Mouse (Mus musculus): ENCODE measurements around the gene S100a6. TPM values are rescaled to one million over a fixed set of nuclear protein-coding genes. Genes with fewer than 3 reads are reported as not detected.

S100a6 gene
- polyA plus RNA-seq, 1 experiment from 2014 or later, result 43.6 TPM

DNA sequence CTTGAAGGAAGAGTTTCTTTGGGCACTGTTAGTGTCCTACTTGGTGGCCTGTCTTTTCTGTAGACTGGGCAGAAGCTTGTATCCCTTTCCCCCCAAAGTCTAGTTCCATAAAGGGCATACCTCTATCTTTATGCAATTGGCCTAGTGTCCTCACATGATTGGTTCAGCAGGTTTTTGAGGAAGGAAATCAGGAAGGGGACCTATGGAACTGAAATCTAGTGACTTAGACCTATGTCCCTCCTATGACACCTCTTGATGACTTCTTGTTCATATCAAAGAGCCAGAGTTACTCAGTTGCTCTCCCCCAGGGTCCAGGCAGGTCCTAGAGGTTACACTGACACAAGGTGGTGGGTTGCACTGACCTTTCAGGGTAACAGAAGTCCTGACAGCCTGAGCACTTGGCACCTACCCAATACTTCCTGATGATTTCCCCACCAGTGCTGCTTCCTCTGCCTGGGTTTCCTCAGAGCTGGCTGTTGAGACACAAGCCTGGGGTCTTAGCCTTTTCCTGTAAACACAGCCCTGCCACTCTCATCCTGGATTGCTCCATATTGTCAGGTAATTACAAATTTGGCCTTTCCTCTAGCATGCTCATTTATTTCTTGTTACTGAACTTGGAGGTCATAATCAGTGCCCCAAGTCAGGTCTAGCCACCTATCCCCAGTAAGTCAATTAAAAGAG is 46.8 kb downstream of the S100a6 start:
- Histone ChIP-seq H3K36me3 (no peaks in the 10 kb centered on the region), H3K27ac (replicated peaks) (no peak overlapping the region)
- no peak for ATAC-seq (ENCODE audit: low FRiP score)

DNA sequence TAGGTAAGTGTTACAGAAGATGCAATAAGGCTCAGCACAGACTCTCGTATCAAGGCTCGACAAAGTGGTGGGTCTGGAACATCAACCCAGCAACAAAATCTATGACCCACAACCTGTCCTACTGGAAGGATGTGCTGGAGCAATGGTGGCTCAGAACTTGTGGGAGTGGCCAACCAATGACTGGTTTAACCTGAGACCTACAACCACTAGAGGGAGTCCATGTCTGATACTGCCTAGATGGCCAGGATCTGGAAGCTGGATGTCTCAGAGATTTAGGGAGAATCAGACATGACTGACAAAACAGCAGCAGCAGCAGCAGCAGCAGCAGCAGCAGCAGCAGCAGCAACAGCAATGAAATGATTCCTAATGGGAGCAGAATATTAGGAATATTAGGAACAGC is 51.5 kb downstream of the S100a6 start:
- 94% methylated on average over 2 of the region's 2 CpGs for WGBS
- Histone ChIP-seq H3K4me3 (replicated peaks) (no peak overlapping the region), H3K9me3 (replicated peaks) (no peaks in the 10 kb centered on the region; the same call in 1 of the 2 replicates), H3K27me3 (replicated peaks) (no peaks in the 10 kb centered on the region), H3K4me1 (no peaks in the 10 kb centered on the region), H3K9ac (replicated peaks) (no peak overlapping the region), H3K27ac (replicated peaks) (no peak overlapping the region), H3K4me2 (no peak overlapping the region), H3K36me3 (no peaks in the 10 kb centered on the region)
- ATAC-seq (ENCODE audit: low FRiP score), result no peak

More for the DNA sequence above, 46.8 kb downstream of the S100a6 start:
- H3K9me3 ChIP-seq (replicated peaks), result no peaks in the 10 kb centered on the region; the same call in 1 of the 2 replicates
- H3K4me1 ChIP-seq, result no peaks in the 10 kb centered on the region
- no peak overlapping the region for H3K9ac ChIP-seq (replicated peaks)
- H3K4me2 ChIP-seq, result no peak overlapping the region
- H3K27me3 ChIP-seq (replicated peaks), result no peaks in the 10 kb centered on the region
- H3K4me3 ChIP-seq (replicated peaks), result no peak overlapping the region

DNA sequence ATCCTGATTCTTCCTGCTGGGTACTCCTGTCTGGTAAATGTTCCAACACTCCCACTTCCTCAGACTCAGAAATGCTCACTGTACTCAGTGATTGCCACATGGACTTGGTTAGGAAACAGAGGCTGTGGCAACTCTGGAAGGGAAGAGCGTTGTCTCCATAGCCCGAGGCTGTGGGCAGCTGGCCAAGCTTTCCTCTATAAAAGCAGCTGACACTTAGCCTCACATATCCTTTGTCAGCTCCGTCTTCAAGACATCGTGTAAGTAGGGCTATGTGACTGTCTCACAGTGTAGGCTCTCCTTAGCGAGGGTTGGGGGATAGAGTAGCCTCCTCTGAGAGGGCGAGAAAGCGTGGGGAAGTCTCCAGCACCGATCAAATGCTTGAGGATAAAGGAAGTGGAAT is 56.2 kb downstream of the S100a6 start, which contains the start of gene S100a8:
S100a8 (plus strand) TSS at position 133 of the 400 bp plus-strand sequence.
- ATAC-seq (ENCODE audit: low FRiP score), result no peak
- H3K4me2 ChIP-seq, result no peak within 1 kb of the TSS
- no peak within 1 kb of the TSS for H3K27ac ChIP-seq (replicated peaks)
- no peaks in the 10 kb centered on the region for H3K27me3 ChIP-seq (replicated peaks)
- WGBS, result 71% methylated on average over 8 of the region's 8 CpGs
- H3K9me3 ChIP-seq (replicated peaks), result no peaks in the 10 kb centered on the region
- no peaks in the 10 kb centered on the region for H3K36me3 ChIP-seq
- no peaks in the 10 kb centered on the region for H3K4me1 ChIP-seq
- H3K9ac ChIP-seq (replicated peaks), result no peak within 1 kb of the TSS
- no peak within 1 kb of the TSS for H3K4me3 ChIP-seq (replicated peaks)

Other genes starting within 250 kb of the S100a6 start
- gene Slc27a3, start 222.9 kb upstream of the S100a6 start, polyA plus RNA-seq (2015; fragmentation: Nextera tagmentation; extraction: Ambion mirVana), result 30.5 and 34.3 TPM in 2 replicates
- 29.8 and 31.5 TPM in 2 replicates for gene Ints3, start 179.3 kb upstream of the S100a6 start, polyA plus RNA-seq (2015; fragmentation: Nextera tagmentation; extraction: Ambion mirVana)
- 3.1 and 4.4 TPM in 2 replicates for gene Npr1, start 147.0 kb upstream of the S100a6 start, polyA plus RNA-seq (2015; fragmentation: Nextera tagmentation; extraction: Ambion mirVana)
- 218 and 229 TPM in 2 replicates for gene Ilf2, start 136.8 kb upstream of the S100a6 start, polyA plus RNA-seq (2015; fragmentation: Nextera tagmentation; extraction: Ambion mirVana)
- 97.8 and 98.7 TPM in 2 replicates for gene Snapin, start 121.8 kb upstream of the S100a6 start, polyA plus RNA-seq (2015; fragmentation: Nextera tagmentation; extraction: Ambion mirVana)
- gene Chtop, start 103.4 kb upstream of the S100a6 start, polyA plus RNA-seq (2015; fragmentation: Nextera tagmentation; extraction: Ambion mirVana), result 169 TPM in 2 replicates
- 23.5 and 29.1 TPM in 2 replicates for gene S100a1, start 98.5 kb upstream of the S100a6 start, polyA plus RNA-seq (2015; fragmentation: Nextera tagmentation; extraction: Ambion mirVana)
- gene S100a13, start 98.4 kb upstream of the S100a6 start, polyA plus RNA-seq (2015; fragmentation: Nextera tagmentation; extraction: Ambion mirVana), result 11.7 and 16.8 TPM in 2 replicates
- gene S100a14, start 86.0 kb upstream of the S100a6 start, polyA plus RNA-seq (2015; fragmentation: Nextera tagmentation; extraction: Ambion mirVana), result 0.87 and 13.5 TPM in 2 replicates
- gene S100a16, start 75.6 kb upstream of the S100a6 start, polyA plus RNA-seq (2015; fragmentation: Nextera tagmentation; extraction: Ambion mirVana), result 44.0 and 69.4 TPM in 2 replicates
- 1.1 and 4.3 TPM in 2 replicates for gene S100a3, start 52.3 kb upstream of the S100a6 start, polyA plus RNA-seq (2015; fragmentation: Nextera tagmentation; extraction: Ambion mirVana)
- not detected in 2 replicates for gene S100a2, start 22.6 kb upstream of the S100a6 start, polyA plus RNA-seq (2015; fragmentation: Nextera tagmentation; extraction: Ambion mirVana)
- gene Gm42674, start 11.0 kb upstream of the S100a6 start, polyA plus RNA-seq (2015; fragmentation: Nextera tagmentation; extraction: Ambion mirVana), result not detected in 2 replicates
- 1.2 and 10.7 TPM in 2 replicates for gene S100a4, start 9.1 kb upstream of the S100a6 start, polyA plus RNA-seq (2015; fragmentation: Nextera tagmentation; extraction: Ambion mirVana)
- gene S100a5, start 4.4 kb upstream of the S100a6 start, polyA plus RNA-seq (2015; fragmentation: Nextera tagmentation; extraction: Ambion mirVana), result not detected in 2 replicates
- not detected in 2 replicates for gene S100a7a, start 41.1 kb downstream of the S100a6 start, polyA plus RNA-seq (2015; fragmentation: Nextera tagmentation; extraction: Ambion mirVana)
- gene S100a8, start 56.1 kb downstream of the S100a6 start, polyA plus RNA-seq (2015; fragmentation: Nextera tagmentation; extraction: Ambion mirVana), result 9.2 and 16.0 TPM in 2 replicates
- 6.2 and 12.6 TPM in 2 replicates for gene S100a9, start 82.8 kb downstream of the S100a6 start, polyA plus RNA-seq (2015; fragmentation: Nextera tagmentation; extraction: Ambion mirVana)
- gene Pglyrp4, start 114.0 kb downstream of the S100a6 start, polyA plus RNA-seq (2015; fragmentation: Nextera tagmentation; extraction: Ambion mirVana), result not detected in 2 replicates
- not detected in 2 replicates for gene Gm5849, start 165.0 kb downstream of the S100a6 start, polyA plus RNA-seq (2015; fragmentation: Nextera tagmentation; extraction: Ambion mirVana)